Mouse (Mus musculus) layer of hippocampus, adult 9-11 months (tissue): Measurements from ENCODE around the gene Lca5l.
"Not testable (repeated sequence)": the region's sequence is repeated elsewhere in the genome, so short reads cannot be mapped to it uniquely, and the experiment has no call there.

Experiments used
- DNase-seq: peaks from one replicate; pipeline ENCODE4 v3.0.0; 2022

Lca5l gene

GRCm38 (mm10) chr16:96165723-96166264 is 26.3 kb downstream of the Lca5l start:
- no peak for DNase-seq

- no peak for DNase-seq
These were observed 30.7 kb downstream of the Lca5l start for GRCm38 (mm10) chr16:96161336-96161735.

- no peak for DNase-seq
These were observed 31.1 kb downstream of the Lca5l start for GRCm38 (mm10) chr16:96160927-96161326.

GRCm38 (mm10) chr16:96159794-96160346 is 32.2 kb downstream of the Lca5l start:
- no peak for DNase-seq

- DNase-seq, result no peak
These were observed 32.9 kb downstream of the Lca5l start for GRCm38 (mm10) chr16:96159091-96159731.

GRCm38 (mm10) chr16:96158511-96159080 is 33.5 kb downstream of the Lca5l start:
- DNase-seq, result no peak

- peak; percentile 89 for DNase-seq
These were observed 34.9 kb downstream of the Lca5l start for GRCm38 (mm10) chr16:96157171-96157570.

GRCm38 (mm10) chr16:96156019-96156418 is 36.1 kb downstream of the Lca5l start:
- DNase-seq, result peak; percentile 87

- DNase-seq, result no peak
These were observed 37.6 kb downstream of the Lca5l start for GRCm38 (mm10) chr16:96154476-96154875.

- DNase-seq, result peak; percentile 47
These were observed 40.5 kb downstream of the Lca5l start for GRCm38 (mm10) chr16:96151551-96151950.

- DNase-seq, result no peak
These were observed 41.1 kb downstream of the Lca5l start for GRCm38 (mm10) chr16:96150995-96151394.

- no peak for DNase-seq
These were observed 42.8 kb downstream of the Lca5l start for GRCm38 (mm10) chr16:96149311-96149710.

- DNase-seq, result no peak
These were observed 43.2 kb downstream of the Lca5l start for GRCm38 (mm10) chr16:96148834-96149233.

GRCm38 (mm10) chr16:96145814-96146213 is 46.3 kb downstream of the Lca5l start:
- no peak for DNase-seq

GRCm38 (mm10) chr16:96145110-96145800 is 46.8 kb downstream of the Lca5l start, which contains the start of gene Wrb:
TSS of gene Wrb (plus strand) at chr16:96145407.
- DNase-seq, result peak; percentile 100

- not testable (repeated sequence) for DNase-seq
These were observed 47.3 kb downstream of the Lca5l start for GRCm38 (mm10) chr16:96144748-96145109.

- DNase-seq, result no peak
These were observed 63.6 kb downstream of the Lca5l start for GRCm38 (mm10) chr16:96128466-96128865.

- peak; percentile 98 for DNase-seq
These were observed 64.3 kb downstream of the Lca5l start, which contains the start of gene Hmgn1 for GRCm38 (mm10) chr16:96127657-96128344. TSS of gene Hmgn1 (minus strand) at chr16:96127729.

- DNase-seq, result no peak
These were observed 64.8 kb downstream of the Lca5l start for GRCm38 (mm10) chr16:96127288-96127656.

- no peak for DNase-seq
These were observed 65.3 kb downstream of the Lca5l start for GRCm38 (mm10) chr16:96126684-96127171.

- DNase-seq, result no peak
These were observed 71.9 kb downstream of the Lca5l start for GRCm38 (mm10) chr16:96120022-96120623.

- no peak for DNase-seq
These were observed 77.3 kb downstream of the Lca5l start for GRCm38 (mm10) chr16:96114729-96115128.
